Mouse (Mus musculus) spleen, adult 2 months (tissue): Measurements from ENCODE around the gene Gm29666.

Source experiments
- CTCF ChIP-seq: fragments of 200-500 bp; IDR thresholded peaks from 2 replicates; pipeline ENCODE4 v1.5.1; 2011; ENCODE audit warnings: mild to moderate bottlenecking, inconsistent platforms; ENCODE audit not compliant: insufficient read depth, insufficient read length, insufficient replicate concordance; ENCODE audit errors: extremely low read depth
- POLR2A ChIP-seq: fragments of 200-500 bp; IDR thresholded peaks from 2 replicates; pipeline ENCODE4 v1.6.1; 2011; ENCODE audit warnings: low read depth, low read length, inconsistent platforms

GRCm38 (mm10) chr15:84861911-84862310 lies 57.9 kb downstream of the Gm29666 start:
- no peak for TF ChIP-seq CTCF
- TF ChIP-seq POLR2A = no peak
